9 mouse cellular contexts compared by ENCODE assay signal in the genomic region with DNA sequence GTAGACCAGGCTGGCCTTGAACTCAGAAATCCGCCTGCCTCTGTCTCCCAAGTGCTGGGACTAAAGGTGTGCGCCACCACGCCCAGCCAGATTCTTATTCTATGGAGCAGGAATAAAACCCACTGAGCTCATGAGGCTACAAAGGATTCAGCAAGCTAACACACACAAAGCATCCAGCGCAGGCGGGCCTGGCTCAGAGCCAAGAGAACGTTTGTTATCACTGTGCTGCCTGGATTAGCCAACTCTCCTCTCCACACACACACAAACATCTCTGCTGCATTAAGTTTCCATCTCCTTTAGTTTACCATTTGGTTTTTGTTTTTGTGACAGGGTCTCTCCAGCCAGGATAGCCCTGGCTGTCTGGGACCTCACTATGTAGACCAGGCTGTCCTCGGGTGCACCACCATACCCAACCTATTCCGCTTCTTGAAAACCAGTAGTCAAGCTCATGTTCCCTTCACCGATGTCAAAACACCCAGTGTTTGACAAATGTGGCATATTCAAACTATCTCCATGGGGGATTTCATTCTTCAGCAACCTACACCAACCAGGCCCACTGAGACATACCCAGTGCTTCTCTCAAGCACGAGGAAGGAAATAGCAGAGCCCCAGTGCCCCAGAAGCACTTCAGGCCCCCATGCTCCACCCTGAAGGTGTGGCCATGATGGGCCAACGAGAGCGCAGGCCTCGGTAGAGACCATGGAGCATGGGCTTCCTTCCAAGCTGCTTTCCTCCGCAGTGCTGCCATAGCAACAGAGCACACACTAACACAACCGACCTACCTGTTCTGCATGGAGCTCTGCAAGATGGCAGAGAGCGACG. TPM values are rescaled to one million over a fixed set of nuclear protein-coding genes. Genes with fewer than 3 reads are reported as not detected.
A peak's percentile ranks its signal among the peaks of the same experiment; 100 is the strongest.
DNase-seq lines count a peak whose midpoint lies in the region; ATAC-seq lines count a peak whose summit lies in the region.
"Had no signal": no experiment of that assay in that cellular context is flagged by ENCODE, and none has a peak within 500 bp of the region (broad histone marks: within the 10 kb centered on the region; RNA-seq: fewer than 3 reads in every experiment).

No protein-coding gene starts in this region.

- H3K4me1 ChIP-seq in hindbrain, embryonic 12.5 days, result peaks cover 3% of the 10 kb centered on the region; the same call in 1 of the 2 replicates
- H3K4me1 ChIP-seq in hindbrain, embryonic 10.5 days (replicated peaks), result no peaks in the 10 kb centered on the region
- peaks cover 47% of the 10 kb centered on the region for H3K4me1 ChIP-seq in heart, embryonic 15.5 days (replicated peaks)
- H3K4me1 ChIP-seq in liver, embryonic 16.5 days (ENCODE audit: control insufficient read depth, low read depth, low read length), result peaks cover 24% of the 10 kb centered on the region

- H3K9ac ChIP-seq in hindbrain, embryonic 12.5 days, result no peak overlapping the region
- H3K9ac ChIP-seq in heart, embryonic 15.5 days, result no peak overlapping the region
- no peak overlapping the region for H3K9ac ChIP-seq in liver, embryonic 16.5 days (ENCODE audit: low read depth, low read length)
- H3K9ac ChIP-seq: neural tube, embryonic 12.5 days had no signal

- no peak overlapping the region for H3K4me2 ChIP-seq in hindbrain, embryonic 12.5 days (replicated peaks)
- no peak overlapping the region for H3K4me2 ChIP-seq in heart, embryonic 15.5 days
- H3K4me2 ChIP-seq in liver, embryonic 16.5 days (ENCODE audit: low read depth, low read length), result peak overlapping the region; percentile 21; the same call in 1 of the 2 replicates
- H3K4me2 ChIP-seq: neural tube, embryonic 12.5 days had no signal

- peaks cover 91% of the 10 kb centered on the region for H3K36me3 ChIP-seq in hindbrain, embryonic 12.5 days
- peaks cover 98% of the 10 kb centered on the region for H3K36me3 ChIP-seq in hindbrain, embryonic 10.5 days
- peaks cover 61% of the 10 kb centered on the region for H3K36me3 ChIP-seq in heart, embryonic 15.5 days
- peaks cover 64% of the 10 kb centered on the region for H3K36me3 ChIP-seq in liver, embryonic 16.5 days (ENCODE audit: control insufficient read depth, insufficient read depth)

- 0 out of 2 replicates have a peak overlapping the region, but pooled peaks have one; percentile 30 for H3K27ac ChIP-seq in hindbrain, embryonic 12.5 days
- no peak overlapping the region for H3K27ac ChIP-seq in hindbrain, embryonic 10.5 days
- peak overlapping the region; percentile 72 for H3K27ac ChIP-seq in heart, embryonic 15.5 days
- H3K27ac ChIP-seq in liver, embryonic 16.5 days (ENCODE audit: low read length), result peak overlapping the region; percentile 60
- H3K27ac ChIP-seq: neural tube, embryonic 12.5 days had no signal

- no peaks in the 10 kb centered on the region for H3K27me3 ChIP-seq in hindbrain, embryonic 12.5 days
- no peaks in the 10 kb centered on the region for H3K27me3 ChIP-seq in hindbrain, embryonic 10.5 days (ENCODE audit: insufficient read depth, poor library complexity, severe bottlenecking)
- no peaks in the 10 kb centered on the region for H3K27me3 ChIP-seq in heart, embryonic 15.5 days
- no peaks in the 10 kb centered on the region for H3K27me3 ChIP-seq in liver, embryonic 16.5 days (ENCODE audit: control insufficient read depth, insufficient read depth, low read depth, low read length)
- H3K27me3 ChIP-seq: neural tube, embryonic 12.5 days had no signal

- ATAC-seq in hindbrain, embryonic 12.5 days (ENCODE audit: low FRiP score), result no peak
- ATAC-seq in heart, embryonic 15.5 days (replicated peaks; ENCODE audit: insufficient number of reproducible peaks, insufficient read depth, low FRiP score, low read depth), result peak; percentile 76
- ATAC-seq in liver, embryonic 16.5 days (ENCODE audit: low read depth), result peak; percentile 68

- no peak overlapping the region for H3K4me3 ChIP-seq in hindbrain, embryonic 12.5 days
- H3K4me3 ChIP-seq in hindbrain, embryonic 10.5 days, result no peak overlapping the region
- H3K4me3 ChIP-seq in heart, embryonic 15.5 days, result no peak overlapping the region
- no peak overlapping the region for H3K4me3 ChIP-seq in liver, embryonic 16.5 days (ENCODE audit: low read depth, low read length)
- H3K4me3 ChIP-seq: neural tube, embryonic 12.5 days had no signal

- no peaks in the 10 kb centered on the region for H3K9me3 ChIP-seq in hindbrain, embryonic 12.5 days (replicated peaks)
- H3K9me3 ChIP-seq in hindbrain, embryonic 10.5 days, result no peaks in the 10 kb centered on the region
- no peaks in the 10 kb centered on the region for H3K9me3 ChIP-seq in heart, embryonic 15.5 days (replicated peaks)
- no peaks in the 10 kb centered on the region for H3K9me3 ChIP-seq in liver, embryonic 16.5 days (replicated peaks; ENCODE audit: control insufficient read depth, low read length)
- H3K9me3 ChIP-seq: neural tube, embryonic 12.5 days had no signal

- no peak for DNase-seq in hindbrain, embryonic 10.5 days (ENCODE audit: low spot score)
- DNase-seq in cerebellum, postnatal 14 days, result peak; percentile 90 to 94
- DNase-seq in kidney, postnatal 4 days, result peak; percentile 79 to 85
- peak; percentile 85 for DNase-seq in right cerebral cortex, adult 18-20 months
- no peak for DNase-seq in B cell, adult 2 months

- WGBS in hindbrain, embryonic 12.5 days, result 79% methylated on average over 17 of the region's 17 CpGs
- 90% methylated on average over 17 of the region's 17 CpGs for WGBS in hindbrain, embryonic 10.5 days
- WGBS in heart, embryonic 15.5 days, result 40% methylated on average over 17 of the region's 17 CpGs
- WGBS in liver, embryonic 16.5 days (ENCODE audit: insufficient replicate concordance), result 49% methylated on average over 17 of the region's 17 CpGs

RNA-seq across cellular contexts. Expression of a gene that starts 19.6 kb away (rescaled TPM):
- polyA plus RNA-seq in hindbrain, embryonic 12.5 days (2016; fragmentation: Nextera tagmentation; extraction: Ambion mirVana), result 48.7 and 50.4 TPM in 2 replicates
- polyA plus RNA-seq in hindbrain, embryonic 10.5 days (2016; fragmentation: Nextera tagmentation; extraction: Ambion mirVana), result 25.1 and 29.3 TPM in 2 replicates
- 11.8 and 17.6 TPM in 2 replicates for polyA plus RNA-seq in heart, embryonic 15.5 days (2015; fragmentation: Nextera tagmentation; extraction: Ambion mirVana)
- polyA plus RNA-seq in liver, embryonic 16.5 days (2015; fragmentation: Nextera tagmentation; extraction: Ambion mirVana), result 7.6 and 8.4 TPM in 2 replicates

RNA-seq across cellular contexts. Expression of a gene that starts 22.4 kb away (rescaled TPM):
- polyA plus RNA-seq in hindbrain, embryonic 12.5 days (2016; fragmentation: Nextera tagmentation; extraction: Ambion mirVana), result 508 and 529 TPM in 2 replicates
- 491 and 495 TPM in 2 replicates for polyA plus RNA-seq in hindbrain, embryonic 10.5 days (2016; fragmentation: Nextera tagmentation; extraction: Ambion mirVana)
- polyA plus RNA-seq in heart, embryonic 15.5 days (2015; fragmentation: Nextera tagmentation; extraction: Ambion mirVana), result 286 and 337 TPM in 2 replicates
- 199 and 210 TPM in 2 replicates for polyA plus RNA-seq in liver, embryonic 16.5 days (2015; fragmentation: Nextera tagmentation; extraction: Ambion mirVana)

RNA-seq across cellular contexts. Expression of a gene that starts 51.1 kb away (rescaled TPM):
- polyA plus RNA-seq in hindbrain, embryonic 12.5 days (2016; fragmentation: Nextera tagmentation; extraction: Ambion mirVana), result 49.9 and 50.7 TPM in 2 replicates
- polyA plus RNA-seq in hindbrain, embryonic 10.5 days (2016; fragmentation: Nextera tagmentation; extraction: Ambion mirVana), result 47.6 and 48.3 TPM in 2 replicates
- 28.5 and 28.7 TPM in 2 replicates for polyA plus RNA-seq in heart, embryonic 15.5 days (2015; fragmentation: Nextera tagmentation; extraction: Ambion mirVana)
- 10.5 and 10.6 TPM in 2 replicates for polyA plus RNA-seq in liver, embryonic 16.5 days (2015; fragmentation: Nextera tagmentation; extraction: Ambion mirVana)

Comparison
In these comparisons a context has a peak if more than half of its experiments do, and no peak if none do; other contexts are left out.
1. DNase-seq: peak in cerebellum, postnatal 14 days (2 of 2), kidney, postnatal 4 days (2 of 2) and right cerebral cortex, adult 18-20 months (single experiment); none in hindbrain, embryonic 10.5 days (single experiment) and B cell, adult 2 months (0 of 2).